Mouse (Mus musculus): ENCODE data around the gene Wbp1.

DNA sequence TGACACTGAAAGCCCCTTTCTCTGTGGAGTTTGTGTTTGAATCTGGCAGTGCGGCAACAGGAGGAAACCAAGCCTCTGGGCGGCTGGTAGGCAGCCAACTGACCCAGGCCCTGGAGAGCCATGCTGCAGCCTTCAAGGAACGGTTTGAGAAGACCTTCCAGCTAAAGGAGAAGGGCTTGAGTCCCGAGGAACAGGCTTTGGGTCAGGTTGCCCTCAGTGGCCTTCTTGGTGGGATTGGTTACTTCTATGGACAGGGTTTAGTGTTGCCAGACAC, 4.3 kb downstream of the Wbp1 start:
- TF ChIP-seq CTCF (IDR thresholded peaks at IDR 0.05) (no peak), POLR2A (IDR thresholded peaks at IDR 0.05; ENCODE audit: insufficient read depth, low read depth, low read length) (no peak)

Measured in heart, adult 2 months (tissue).